Mouse (Mus musculus): ENCODE results near the gene Mettl9. TPM values are rescaled to one million over a fixed set of nuclear protein-coding genes. Genes with fewer than 3 reads are reported as not detected.

Gene Mettl9
- polyA plus RNA-seq, 2 experiments = 91.6 to 188 TPM

DNA sequence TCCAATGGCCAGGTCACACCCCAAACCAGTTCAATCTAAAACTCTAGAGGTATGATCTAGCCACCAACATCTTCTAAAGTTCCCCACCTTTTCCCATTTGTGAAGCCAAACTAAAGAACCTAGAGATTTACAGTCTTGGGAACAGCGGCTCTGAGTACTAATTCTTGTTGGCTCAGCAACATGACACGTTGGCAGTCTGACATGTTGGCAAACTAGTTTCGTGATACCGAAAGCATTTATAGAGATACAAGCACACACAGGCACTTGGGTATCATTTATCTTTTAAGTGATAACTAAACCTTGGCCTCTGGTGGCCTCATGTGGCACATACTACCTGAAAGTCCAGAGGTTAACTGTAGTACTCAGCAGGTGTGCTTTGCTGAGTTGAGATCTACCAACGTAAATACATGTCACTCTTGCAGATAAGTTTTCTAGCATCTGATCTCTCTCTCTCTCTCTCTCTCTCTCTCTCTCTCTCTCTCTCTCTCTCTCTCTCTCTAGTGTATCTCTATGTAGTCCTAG is 31.8 kb upstream of the Mettl9 start:
- H3K9ac ChIP-seq (ENCODE audit: low read depth, low read length, severe bottlenecking) = no peak overlapping the region
- DNase-seq (ENCODE audit: low spot score) = no peak
- H3K4me1 ChIP-seq (ENCODE audit: control insufficient read depth, insufficient read depth, low read length) = no peaks in the 10 kb centered on the region
- no peak overlapping the region for H3K4me3 ChIP-seq (replicated peaks; ENCODE audit: low read length)
- WGBS = 79% methylated on average over 5 of the region's 5 CpGs
- TF ChIP-seq POLR2A (IDR thresholded peaks at IDR 0.05; ENCODE audit: borderline replicate concordance, extremely low read depth, insufficient read depth, insufficient read length) = no peak
- H3K27me3 ChIP-seq (ENCODE audit: control insufficient read depth, insufficient read depth, low read length) = no peaks in the 10 kb centered on the region
- no peak overlapping the region for H3K27ac ChIP-seq (replicated peaks; ENCODE audit: low read depth, low read length)
- H3K9me3 ChIP-seq (ENCODE audit: control insufficient read depth, low read length) = no peaks in the 10 kb centered on the region
- H3K4me2 ChIP-seq (replicated peaks; ENCODE audit: low read depth, low read length, severe bottlenecking) = no peak overlapping the region
- no peaks in the 10 kb centered on the region for H3K36me3 ChIP-seq (ENCODE audit: control insufficient read depth, insufficient read depth, low read length)
- no peak for ATAC-seq (ENCODE audit: low FRiP score, low read depth)

- H3K4me1 ChIP-seq (ENCODE audit: control insufficient read depth, insufficient read depth, low read length) = no peaks in the 10 kb centered on the region
- no peak for TF ChIP-seq POLR2A (IDR thresholded peaks at IDR 0.05; ENCODE audit: borderline replicate concordance, extremely low read depth, insufficient read depth, insufficient read length)
- no peak overlapping the region for H3K4me2 ChIP-seq (replicated peaks; ENCODE audit: low read depth, low read length, severe bottlenecking)
- H3K9me3 ChIP-seq (ENCODE audit: control insufficient read depth, low read length) = no peaks in the 10 kb centered on the region
- DNase-seq (ENCODE audit: low spot score) (no peak), ATAC-seq (ENCODE audit: low FRiP score, low read depth) (no peak)
- no peak overlapping the region for H3K4me3 ChIP-seq (replicated peaks; ENCODE audit: low read length)
- WGBS = 71% methylated on average over 4 of the region's 4 CpGs
- H3K36me3 ChIP-seq (ENCODE audit: control insufficient read depth, insufficient read depth, low read length) = no peaks in the 10 kb centered on the region
- H3K27ac ChIP-seq (replicated peaks; ENCODE audit: low read depth, low read length) = no peak overlapping the region
- H3K27me3 ChIP-seq (ENCODE audit: control insufficient read depth, insufficient read depth, low read length) = no peaks in the 10 kb centered on the region
- no peak overlapping the region for H3K9ac ChIP-seq (ENCODE audit: low read depth, low read length, severe bottlenecking)
These were observed 30.3 kb upstream of the Mettl9 start for GRCm38 (mm10) chr7:121003793-121004418.

DNA sequence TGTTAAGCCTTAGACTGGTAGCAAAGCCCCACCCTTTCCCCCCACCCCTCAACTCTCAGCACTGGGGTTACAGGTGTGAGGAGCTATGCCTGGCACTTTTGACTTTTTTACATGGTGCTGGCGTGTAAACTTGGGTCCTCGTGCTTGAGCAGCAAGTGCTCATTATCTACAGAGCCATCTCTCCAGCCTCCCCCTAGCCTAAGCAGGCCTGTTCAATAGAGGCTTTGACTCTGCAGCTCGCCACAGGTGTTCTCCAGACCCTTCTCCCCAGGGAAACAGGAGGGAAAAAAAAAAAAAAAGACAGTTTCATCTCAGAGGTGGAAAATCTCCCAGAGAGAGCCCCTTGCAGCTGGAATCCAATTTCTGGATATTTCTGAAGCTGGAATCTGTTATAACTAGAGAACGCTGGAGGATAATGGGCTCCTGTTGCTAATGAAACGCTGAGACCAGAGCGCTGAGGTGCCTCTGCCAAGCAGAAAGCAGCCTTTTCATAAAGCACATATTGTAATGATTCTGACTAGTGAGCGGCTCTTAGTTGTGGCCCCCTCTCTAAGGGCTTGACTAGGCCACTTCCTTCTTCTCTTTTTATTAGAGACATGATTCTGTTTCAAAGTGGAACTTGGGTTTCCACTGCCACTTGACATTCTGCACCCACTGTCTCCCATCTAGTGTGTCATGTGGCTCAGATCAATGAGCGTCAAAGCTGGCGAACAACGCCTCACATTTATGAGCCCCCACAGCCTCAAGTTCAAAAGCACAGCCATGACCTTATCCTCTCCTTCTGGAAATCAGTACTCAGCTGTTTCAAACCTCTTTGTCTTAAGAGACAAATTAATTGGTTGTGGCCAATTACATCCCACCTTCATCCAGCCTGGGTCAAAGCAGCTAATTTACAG is 22.2 kb upstream of the Mettl9 start:
- Histone ChIP-seq H3K4me2 (replicated peaks; ENCODE audit: low read depth, low read length, severe bottlenecking) (peak overlapping the region; percentile 25; the same call in 1 of the 2 replicates), H3K27ac (replicated peaks; ENCODE audit: low read depth, low read length) (peak overlapping the region; percentile 69), H3K9me3 (ENCODE audit: control insufficient read depth, low read length) (no peaks in the 10 kb centered on the region), H3K27me3 (ENCODE audit: control insufficient read depth, insufficient read depth, low read length) (no peaks in the 10 kb centered on the region), H3K36me3 (ENCODE audit: control insufficient read depth, insufficient read depth, low read length) (no peaks in the 10 kb centered on the region), H3K4me1 (ENCODE audit: control insufficient read depth, insufficient read depth, low read length) (peaks cover 21% of the 10 kb centered on the region), H3K4me3 (replicated peaks; ENCODE audit: low read length) (no peak overlapping the region), H3K9ac (ENCODE audit: low read depth, low read length, severe bottlenecking) (no peak overlapping the region)
- ATAC-seq (ENCODE audit: low FRiP score, low read depth) (peak; percentile 89), DNase-seq (ENCODE audit: low spot score) (peak; percentile 80)
- no peak for TF ChIP-seq POLR2A (IDR thresholded peaks at IDR 0.05; ENCODE audit: borderline replicate concordance, extremely low read depth, insufficient read depth, insufficient read length)
- WGBS = 14% methylated on average over 10 of the region's 10 CpGs

GRCm38 (mm10) chr7:121014486-121014885 is 19.8 kb upstream of the Mettl9 start:
- no peak for TF ChIP-seq POLR2A (IDR thresholded peaks at IDR 0.05; ENCODE audit: borderline replicate concordance, extremely low read depth, insufficient read depth, insufficient read length)
- H3K4me3 ChIP-seq (replicated peaks; ENCODE audit: low read length) = no peak overlapping the region
- no peaks in the 10 kb centered on the region for H3K36me3 ChIP-seq (ENCODE audit: control insufficient read depth, insufficient read depth, low read length)
- no peak overlapping the region for H3K27ac ChIP-seq (replicated peaks; ENCODE audit: low read depth, low read length)
- H3K9ac ChIP-seq (ENCODE audit: low read depth, low read length, severe bottlenecking) = no peak overlapping the region
- no peaks in the 10 kb centered on the region for H3K27me3 ChIP-seq (ENCODE audit: control insufficient read depth, insufficient read depth, low read length)
- DNase-seq (ENCODE audit: low spot score) (no peak), ATAC-seq (ENCODE audit: low FRiP score, low read depth) (no peak)
- WGBS = 87% methylated on average over 10 of the region's 10 CpGs
- no peaks in the 10 kb centered on the region for H3K9me3 ChIP-seq (ENCODE audit: control insufficient read depth, low read length)
- no peak overlapping the region for H3K4me2 ChIP-seq (replicated peaks; ENCODE audit: low read depth, low read length, severe bottlenecking)
- H3K4me1 ChIP-seq (ENCODE audit: control insufficient read depth, insufficient read depth, low read length) = peaks cover 21% of the 10 kb centered on the region

GRCm38 (mm10) chr7:121018778-121019177 is 15.5 kb upstream of the Mettl9 start:
- 0 out of 2 replicates have a peak, but pooled peaks cover 3% of the 10 kb centered on the region for H3K4me1 ChIP-seq (ENCODE audit: control insufficient read depth, insufficient read depth, low read length)
- H3K27me3 ChIP-seq (ENCODE audit: control insufficient read depth, insufficient read depth, low read length) = no peaks in the 10 kb centered on the region
- DNase-seq (ENCODE audit: low spot score) = no peak
- H3K9ac ChIP-seq (ENCODE audit: low read depth, low read length, severe bottlenecking) = no peak overlapping the region
- TF ChIP-seq POLR2A (IDR thresholded peaks at IDR 0.05; ENCODE audit: borderline replicate concordance, extremely low read depth, insufficient read depth, insufficient read length) = no peak
- ATAC-seq (ENCODE audit: low FRiP score, low read depth) = no peak
- WGBS = 83% methylated on average over 3 of the region's 3 CpGs
- no peaks in the 10 kb centered on the region for H3K36me3 ChIP-seq (ENCODE audit: control insufficient read depth, insufficient read depth, low read length)
- no peak overlapping the region for H3K4me3 ChIP-seq (replicated peaks; ENCODE audit: low read length)
- no peaks in the 10 kb centered on the region for H3K9me3 ChIP-seq (ENCODE audit: control insufficient read depth, low read length)
- H3K27ac ChIP-seq (replicated peaks; ENCODE audit: low read depth, low read length) = no peak overlapping the region
- no peak overlapping the region for H3K4me2 ChIP-seq (replicated peaks; ENCODE audit: low read depth, low read length, severe bottlenecking)
